Mouse (Mus musculus) intestine, postnatal 0 days (tissue): ENCODE measurements around the gene Steap2. TPM values are rescaled to one million over a fixed set of nuclear protein-coding genes. Genes with fewer than 3 reads are reported as not detected.

Experiments used
- ATAC-seq: fragments of 200-750 bp; cut with Nextera tagmentation; 2 replicates; pipeline ENCODE4 v1.8.0; 2017; ENCODE audit warnings: mild to moderate bottlenecking, moderate TSS enrichment, moderate library complexity
- H3K27ac ChIP-seq: fragments of 300-500 bp; sonication (generic); 2 replicates; pipeline ENCODE4 v1.5.1; 2014; ENCODE audit warnings: mild to moderate bottlenecking, low read depth, low read length, moderate library complexity
- H3K27me3 ChIP-seq: fragments of 300-500 bp; sonication (generic); replicated peaks from 2 replicates; pipeline ENCODE4 v1.6.1; 2014; ENCODE audit warnings: low read length, mixed read lengths; ENCODE audit not compliant: control insufficient read depth, insufficient read depth
- H3K36me3 ChIP-seq: fragments of 300-500 bp; sonication (generic); 2 replicates; pipeline ENCODE4 v1.6.1; 2014; ENCODE audit warnings: mild to moderate bottlenecking, moderate library complexity; ENCODE audit not compliant: control insufficient read depth, insufficient read depth
- H3K4me1 ChIP-seq: fragments of 300-500 bp; sonication (generic); replicated peaks from 2 replicates; pipeline ENCODE4 v1.6.1; 2014; ENCODE audit warnings: antibody characterized with exemption, low read length, mixed read lengths; ENCODE audit not compliant: control insufficient read depth, insufficient read depth
- H3K4me2 ChIP-seq: fragments of 300-500 bp; sonication (generic); replicated peaks from 2 replicates; pipeline ENCODE4 v1.6.1; 2014; ENCODE audit warnings: low read depth, mild to moderate bottlenecking, moderate library complexity
- H3K4me3 ChIP-seq: fragments of 300-500 bp; sonication (generic); 2 replicates; pipeline ENCODE4 v1.5.1; 2014; ENCODE audit warnings: low read depth, low read length
- H3K9ac ChIP-seq: fragments of 300-500 bp; sonication (generic); 2 replicates; pipeline ENCODE4 v1.6.1; 2014; ENCODE audit warnings: mild to moderate bottlenecking, low read depth, low read length
- H3K9me3 ChIP-seq: fragments of 300-500 bp; sonication (generic); 2 replicates; pipeline ENCODE4 v1.6.1; 2016; ENCODE audit warnings: mixed run types; ENCODE audit not compliant: control insufficient read depth
- CTCF ChIP-seq: sonication (generic); IDR thresholded peaks from 2 replicates; pipeline ENCODE4 v1.5.1; 2016; ENCODE audit warnings: low read depth, mild to moderate bottlenecking, control low read depth, antibody characterized with exemption, moderate library complexity
- WGBS: fragments of 180-500 bp; shearing (Covaris S2); extraction: QIAGEN DNeasy Blood & Tissue Kit; methylation state at CpG from one replicate; pipeline ENCODE4 v1.1.7; 2014; 5-methylcytosine and 5-hydroxymethylcytosine counted together
- polyA plus RNA-seq: library from polyadenylated mRNA; unstranded; fragments of >200 nt; fragmentation: Nextera tagmentation; extraction: Ambion mirVana; gene quantifications from 2 replicates; pipeline ENCODE4 v1.2.1, GENCODE M21; 2015

The Steap2 gene
- polyA plus RNA-seq, 1 experiment from 2014 or later: 6.9 TPM

GRCm38 (mm10) chr5:5663057-5663456 lies 31.3 kb downstream of the Steap2 start:
- H3K36me3 ChIP-seq: no peaks in the 10 kb centered on the region
- no peaks in the 10 kb centered on the region for H3K27me3 ChIP-seq
- H3K4me1 ChIP-seq: 0 out of 2 replicates have a peak, but pooled peaks cover 3% of the 10 kb centered on the region
- H3K4me3 ChIP-seq: no peak overlapping the region
- H3K4me2 ChIP-seq: peak overlapping the region; percentile 99
- H3K9ac ChIP-seq: no peak overlapping the region
- no peak for TF ChIP-seq CTCF
- ATAC-seq: no peak; the same call in 1 of the 2 replicates
- 51% methylated on average over 6 of the region's 6 CpGs for WGBS
- no peaks in the 10 kb centered on the region for H3K9me3 ChIP-seq
- no peak overlapping the region for H3K27ac ChIP-seq

- Histone ChIP-seq H3K4me3 (no peak overlapping the region), H3K27ac (no peak overlapping the region), H3K36me3 (no peaks in the 10 kb centered on the region), H3K4me1 (0 out of 2 replicates have a peak, but pooled peaks cover 3% of the 10 kb centered on the region), H3K27me3 (no peaks in the 10 kb centered on the region), H3K9me3 (no peaks in the 10 kb centered on the region), H3K9ac (no peak overlapping the region), H3K4me2 (no peak overlapping the region)
- 31% methylated on average over 2 of the region's 2 CpGs for WGBS
- no peak for TF ChIP-seq CTCF
- no peak for ATAC-seq
Measured at GRCm38 (mm10) chr5:5658680-5659079, 35.7 kb downstream of the Steap2 start.

- no peak for ATAC-seq
- TF ChIP-seq CTCF: no peak
- no peaks in the 10 kb centered on the region for H3K36me3 ChIP-seq
- WGBS: 72% methylated on average over 2 of the region's 2 CpGs
- H3K4me2 ChIP-seq: no peak overlapping the region
- no peaks in the 10 kb centered on the region for H3K4me1 ChIP-seq
- H3K4me3 ChIP-seq: no peak overlapping the region
- no peak overlapping the region for H3K27ac ChIP-seq
- no peaks in the 10 kb centered on the region for H3K27me3 ChIP-seq
- no peak overlapping the region for H3K9ac ChIP-seq
- no peaks in the 10 kb centered on the region for H3K9me3 ChIP-seq
Measured at GRCm38 (mm10) chr5:5657932-5658331, 36.4 kb downstream of the Steap2 start.

GRCm38 (mm10) chr5:5648817-5649569 lies 45.4 kb downstream of the Steap2 start:
- Histone ChIP-seq H3K27me3 (no peaks in the 10 kb centered on the region), H3K27ac (no peak overlapping the region), H3K4me3 (no peak overlapping the region), H3K9me3 (no peaks in the 10 kb centered on the region), H3K4me2 (0 out of 2 replicates have a peak overlapping the region, but pooled peaks have one; percentile 10), H3K36me3 (no peaks in the 10 kb centered on the region), H3K9ac (no peak overlapping the region), H3K4me1 (no peaks in the 10 kb centered on the region)
- ATAC-seq: peak; percentile 78
- 47% methylated on average over 6 of the region's 6 CpGs for WGBS
- TF ChIP-seq CTCF: no peak

GRCm38 (mm10) chr5:5646173-5646572 lies 48.2 kb downstream of the Steap2 start:
- Histone ChIP-seq H3K9ac (no peak overlapping the region), H3K9me3 (no peaks in the 10 kb centered on the region), H3K4me2 (no peak overlapping the region), H3K4me1 (no peaks in the 10 kb centered on the region), H3K27ac (no peak overlapping the region), H3K4me3 (no peak overlapping the region), H3K27me3 (no peaks in the 10 kb centered on the region), H3K36me3 (no peaks in the 10 kb centered on the region)
- 8% methylated on average over 1 of the region's 1 CpGs for WGBS
- ATAC-seq: no peak
- TF ChIP-seq CTCF: peak; percentile 66

- Histone ChIP-seq H3K9me3 (no peaks in the 10 kb centered on the region), H3K36me3 (no peaks in the 10 kb centered on the region), H3K4me1 (no peaks in the 10 kb centered on the region), H3K4me2 (no peak overlapping the region), H3K9ac (no peak overlapping the region), H3K27ac (no peak overlapping the region), H3K4me3 (no peak overlapping the region), H3K27me3 (no peaks in the 10 kb centered on the region)
- WGBS: 64% methylated on average over 2 of the region's 2 CpGs
- TF ChIP-seq CTCF: no peak
- no peak for ATAC-seq
Measured at GRCm38 (mm10) chr5:5638496-5638895, 55.9 kb downstream of the Steap2 start.
